Mouse (Mus musculus) brain, adult 2 months (tissue): ENCODE data around the gene Khdrbs2.
"Not testable (repeated sequence)": the region's sequence is repeated elsewhere in the genome, so short reads cannot be mapped to it uniquely, and the experiment has no call there.

ENCODE experiments used
- DNase-seq: peaks from one replicate; pipeline ENCODE4 v3.0.0; 2011; ENCODE audit warnings: low read depth, low spot score

The Khdrbs2 gene

GRCm38 (mm10) chr1:32471022-32471421 lies 298.5 kb downstream of the Khdrbs2 start:
- no peak for DNase-seq

- DNase-seq: no peak
These were observed 299.1 kb downstream of the Khdrbs2 start for GRCm38 (mm10) chr1:32471502-32472214.

DNA sequence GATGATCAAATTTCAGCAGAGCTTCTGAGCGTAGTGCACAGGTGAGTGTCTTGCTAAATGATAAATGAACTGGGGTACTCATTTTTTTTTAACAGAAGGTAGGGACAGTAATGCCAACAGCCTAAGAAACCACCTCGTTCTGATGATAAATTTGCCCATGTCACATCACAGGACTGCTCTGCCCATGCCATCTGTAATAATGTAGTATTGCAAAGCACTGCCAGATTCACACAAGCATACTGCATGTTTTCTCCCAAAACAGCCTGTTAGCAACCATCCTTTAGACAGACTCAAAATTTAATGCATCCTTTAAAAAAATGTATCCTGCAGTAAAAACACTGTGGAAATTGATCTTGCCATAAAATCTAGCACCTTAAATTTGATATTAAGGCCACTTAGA lies 315.4 kb downstream of the Khdrbs2 start:
- DNase-seq: no peak

DNA sequence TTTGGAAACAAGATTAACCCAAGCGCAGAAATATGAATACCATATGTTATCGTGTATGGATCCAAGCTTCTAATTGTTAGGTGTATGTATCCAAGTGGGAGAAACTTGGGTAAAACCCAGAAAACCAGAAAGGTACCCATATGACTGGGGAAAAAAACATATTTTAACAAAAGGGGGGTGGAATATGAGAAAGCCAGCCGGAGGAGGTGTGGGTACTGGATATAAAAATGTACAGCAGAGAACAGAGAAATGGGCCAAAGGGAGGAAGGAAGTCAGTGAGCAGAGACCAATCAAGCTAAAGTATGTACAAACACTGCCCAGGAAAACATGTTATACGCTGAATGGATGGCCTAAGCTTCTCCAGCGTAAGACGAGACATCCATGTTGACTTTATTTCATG lies 330.9 kb downstream of the Khdrbs2 start:
- peak; percentile 79 for DNase-seq

GRCm38 (mm10) chr1:32547194-32547593 lies 374.7 kb downstream of the Khdrbs2 start, which contains the start of gene Gm5415:
Gene Gm5415 (minus strand): TSS chr1:32547294.
- not testable (repeated sequence) for DNase-seq

DNA sequence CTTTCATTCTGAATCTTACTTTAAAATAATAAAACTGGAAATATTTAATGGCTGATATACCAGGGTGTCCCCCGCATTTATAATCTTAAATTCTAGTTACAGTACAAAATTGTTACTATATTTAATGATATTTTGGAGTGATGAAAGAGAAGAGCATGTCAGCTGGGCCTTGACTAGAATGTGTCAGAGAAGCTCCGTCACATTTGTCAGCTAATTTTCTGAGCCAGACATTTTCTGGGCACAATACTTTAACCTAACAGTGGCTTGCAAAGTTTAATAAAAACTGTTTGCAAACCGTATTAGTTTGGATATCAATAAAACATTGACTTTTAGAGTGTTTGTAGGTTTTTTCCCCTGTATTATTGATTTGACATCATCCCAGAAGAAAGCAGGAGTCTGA lies 380.9 kb downstream of the Khdrbs2 start:
- no peak for DNase-seq

- peak; percentile 69 for DNase-seq
These were observed 381.4 kb downstream of the Khdrbs2 start for GRCm38 (mm10) chr1:32553925-32554324.

DNA sequence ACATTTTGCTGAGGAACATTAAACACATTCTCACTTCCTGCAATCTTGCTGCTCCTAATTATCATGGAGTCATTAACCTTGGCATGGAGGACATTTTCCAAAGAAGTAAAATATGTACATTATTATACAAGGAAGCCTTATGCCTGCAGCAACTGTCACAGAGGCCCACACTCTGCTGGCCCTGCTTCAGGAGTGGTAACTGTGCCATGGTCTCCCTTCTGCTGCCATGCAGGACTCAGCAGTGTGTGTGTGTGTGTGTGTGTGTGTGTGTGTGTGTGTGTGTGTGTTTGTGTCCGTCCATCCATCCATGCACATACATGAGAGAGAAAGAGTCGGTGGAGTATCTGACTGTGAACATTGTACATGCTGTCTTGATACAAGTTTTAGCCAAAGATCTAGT lies 396.4 kb downstream of the Khdrbs2 start:
- DNase-seq: peak; percentile 5

DNA sequence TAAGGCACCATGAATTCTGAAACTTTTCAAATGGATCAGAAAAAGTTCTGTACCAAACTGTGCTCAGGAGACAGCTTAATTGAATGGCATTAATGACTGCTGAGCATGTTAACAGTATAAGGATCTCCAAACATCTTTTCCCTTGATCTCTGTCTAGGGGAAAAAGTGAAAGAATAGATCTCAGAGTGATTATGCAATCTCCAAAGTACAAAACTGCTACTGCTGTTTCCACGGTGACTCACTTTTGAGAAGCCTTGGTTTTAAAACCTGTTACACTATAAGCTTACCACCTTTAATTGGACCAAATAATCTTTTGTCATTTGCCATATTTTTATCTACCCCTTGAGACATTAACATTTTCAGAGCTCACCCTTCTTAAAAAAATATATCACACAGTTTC lies 453.5 kb downstream of the Khdrbs2 start:
- peak; percentile 55 for DNase-seq

- DNase-seq: peak; percentile 66
These were observed 460.2 kb downstream of the Khdrbs2 start for GRCm38 (mm10) chr1:32632415-32633354.

DNA sequence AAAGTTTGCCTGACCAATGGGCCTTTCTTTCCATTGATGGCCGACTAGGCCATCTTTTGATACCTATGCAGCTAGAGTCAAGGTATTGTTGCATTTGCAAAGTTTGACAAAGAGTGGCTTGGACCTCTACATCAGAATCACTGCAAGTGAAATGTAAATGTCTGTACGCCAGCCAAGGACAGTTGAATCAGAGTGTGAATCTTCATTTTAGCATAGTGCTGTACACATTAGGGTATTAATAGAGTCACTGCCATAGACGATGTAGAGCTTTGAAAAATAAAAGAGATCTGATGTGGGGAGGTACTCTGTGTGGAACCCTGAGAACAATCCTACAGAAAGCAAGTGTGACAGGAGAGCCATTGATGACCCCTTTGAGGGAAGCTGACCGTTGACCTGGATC lies 460.9 kb downstream of the Khdrbs2 start:
- DNase-seq: peak; percentile 53

DNA sequence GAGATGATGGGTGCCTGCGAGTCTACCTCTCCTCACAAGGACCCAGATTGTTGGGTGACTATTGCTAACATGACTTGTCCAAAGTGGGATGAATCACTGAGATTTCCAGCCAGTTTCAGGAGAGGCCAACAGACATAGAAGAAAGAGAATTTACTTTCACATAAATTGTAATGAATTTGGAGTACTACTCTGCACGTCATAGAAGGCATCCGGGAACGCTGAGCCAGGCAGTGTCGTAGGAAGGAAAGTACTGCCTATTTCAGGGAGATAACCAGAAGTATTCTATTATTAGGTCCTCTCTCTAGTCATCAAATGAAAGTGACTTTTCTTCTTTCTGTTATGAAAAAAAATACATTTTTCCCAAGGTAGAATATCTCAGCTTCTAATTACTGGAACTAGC lies 466.6 kb downstream of the Khdrbs2 start:
- DNase-seq: peak; percentile 66

DNA sequence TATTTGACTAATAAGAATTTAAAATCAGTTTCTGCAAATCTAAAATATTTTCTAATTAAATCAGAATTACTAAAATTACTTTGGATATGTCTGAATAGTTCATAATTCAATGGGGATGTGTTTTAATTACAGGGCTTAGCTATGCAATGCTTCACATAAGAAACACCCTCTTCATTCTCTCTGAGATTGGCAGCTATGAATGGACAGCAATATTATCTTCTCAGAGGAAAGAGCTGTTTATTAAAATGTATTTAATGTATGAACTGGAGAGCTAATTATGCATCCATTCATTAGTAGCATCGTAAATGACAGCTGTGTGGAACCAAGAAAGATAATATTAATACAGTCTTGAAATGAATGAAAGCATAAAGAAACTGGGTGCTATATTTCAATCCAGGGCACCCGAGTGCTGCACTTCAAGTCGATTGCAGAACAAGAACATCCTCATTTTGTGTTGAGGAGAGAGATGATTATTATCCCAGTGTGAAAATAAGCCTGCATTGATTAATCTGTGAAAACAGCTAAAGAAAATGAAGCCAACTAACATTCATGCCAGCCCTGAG lies 477.2 kb downstream of the Khdrbs2 start:
- DNase-seq: no peak

- no peak for DNase-seq
These were observed 521.3 kb downstream of the Khdrbs2 start for GRCm38 (mm10) chr1:32693806-32694205.

GRCm38 (mm10) chr1:32700132-32700531 lies 527.6 kb downstream of the Khdrbs2 start:
- DNase-seq: no peak

DNA sequence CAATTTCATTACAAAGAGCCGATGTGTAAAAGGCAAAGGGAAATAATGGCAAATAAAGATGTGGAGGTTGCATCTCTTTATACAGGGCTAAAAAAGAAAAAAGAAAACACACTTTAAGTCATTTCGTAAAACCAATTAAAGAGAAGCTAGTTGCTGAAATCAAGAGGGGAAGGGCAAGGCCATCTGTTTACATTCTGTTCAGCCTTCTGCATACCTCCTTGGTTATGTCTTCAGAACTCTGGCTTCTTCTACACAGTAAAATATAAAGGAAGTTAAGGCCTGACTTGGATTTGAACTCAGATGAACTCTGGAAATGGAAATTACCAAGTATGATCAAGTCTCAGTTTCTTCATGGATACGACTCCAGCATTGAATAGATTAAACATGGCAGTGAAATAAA lies 528.8 kb downstream of the Khdrbs2 start:
- peak; percentile 31 for DNase-seq
